Mouse (Mus musculus) induced T-regulatory cell, adult 2 months (primary cell): Measurements from ENCODE around the gene Dennd2d.

Experiments used
- DNase-seq: peaks from one replicate; pipeline ENCODE4 v3.0.0-alpha.2; 2012; ENCODE audit warnings: low read depth

Gene Dennd2d

DNA sequence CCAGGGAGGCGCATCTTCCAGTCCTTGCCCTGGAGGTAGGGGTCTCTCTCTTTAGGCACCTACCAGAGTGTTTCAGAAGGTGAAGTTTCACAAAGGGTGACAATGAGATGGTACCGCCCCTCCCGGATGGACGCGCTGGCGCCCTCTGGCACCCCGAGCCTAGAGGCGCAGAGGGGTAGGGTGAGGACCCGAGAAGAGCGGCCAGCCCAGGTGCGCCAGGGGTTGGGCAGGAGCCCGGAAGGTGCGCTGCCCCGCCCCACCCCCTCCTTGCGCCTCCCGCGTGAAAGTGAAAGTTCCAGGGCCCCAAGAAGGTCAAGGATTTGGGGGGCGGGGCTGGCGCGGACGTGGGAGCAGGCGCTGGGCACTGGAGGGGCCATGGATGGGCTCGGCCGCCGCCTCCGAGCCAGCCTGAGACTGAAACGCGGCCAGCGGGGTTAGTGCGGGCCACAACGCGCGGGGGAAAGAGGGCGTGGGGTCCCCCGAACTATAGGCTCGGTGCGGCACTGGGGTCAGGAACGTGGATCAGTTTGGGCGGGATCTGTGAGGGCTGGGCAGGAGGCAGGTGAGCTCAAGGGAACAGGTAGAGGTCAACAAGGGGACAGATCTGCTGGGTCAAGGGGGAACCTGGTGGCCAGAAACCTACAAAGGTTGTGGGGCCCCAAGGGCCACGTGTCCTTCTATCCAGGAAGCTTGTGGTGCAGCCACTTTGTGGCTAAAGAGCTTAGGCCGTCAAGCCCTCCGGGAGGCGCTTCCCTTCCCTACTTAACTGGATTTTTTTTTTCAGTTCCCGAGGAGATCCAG lies at the start of gene Dennd2d:
Gene Dennd2d (plus strand): TSS at position 125 of the 801 bp plus-strand sequence.
- peak; percentile 75 for DNase-seq

DNA sequence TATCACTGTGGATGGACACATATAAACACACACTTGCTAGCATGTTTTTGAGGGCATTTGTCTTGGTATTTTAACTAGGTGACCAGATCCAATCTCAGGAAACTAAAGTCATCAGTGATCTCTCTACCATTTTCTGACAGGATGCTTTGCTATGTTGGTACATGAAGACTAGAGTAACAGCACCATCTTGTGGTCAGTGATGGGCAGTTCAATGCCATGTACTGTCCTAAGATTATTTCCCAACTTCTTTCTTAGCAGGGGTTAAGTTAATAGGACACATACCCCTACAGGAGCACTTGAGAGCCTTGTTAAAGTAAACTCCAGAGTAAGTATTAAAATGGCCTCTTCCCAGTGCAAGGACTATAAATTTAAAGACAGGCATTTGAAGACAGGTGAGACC lies 33.6 kb upstream of the Dennd2d start:
- peak; percentile 86 for DNase-seq

DNA sequence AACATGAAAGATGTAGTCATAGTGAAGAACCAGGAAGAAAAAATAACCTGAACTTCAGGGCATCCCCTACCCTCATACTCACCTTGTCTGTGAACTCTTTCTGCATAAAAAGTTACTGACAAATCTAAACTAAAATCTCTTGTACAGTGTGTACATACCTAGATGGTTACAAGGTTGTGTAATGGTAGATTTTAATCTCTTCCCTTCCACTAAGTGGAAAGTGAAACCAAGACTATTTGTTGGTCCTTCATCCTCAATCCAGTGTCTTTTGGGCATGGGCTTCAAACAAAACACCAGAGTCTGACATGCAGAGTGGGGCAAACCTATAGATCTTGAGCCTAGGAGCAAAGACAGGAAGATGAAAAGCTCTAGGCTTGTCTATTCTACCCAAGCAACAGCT lies 33.2 kb upstream of the Dennd2d start:
- peak; percentile 79 for DNase-seq

DNA sequence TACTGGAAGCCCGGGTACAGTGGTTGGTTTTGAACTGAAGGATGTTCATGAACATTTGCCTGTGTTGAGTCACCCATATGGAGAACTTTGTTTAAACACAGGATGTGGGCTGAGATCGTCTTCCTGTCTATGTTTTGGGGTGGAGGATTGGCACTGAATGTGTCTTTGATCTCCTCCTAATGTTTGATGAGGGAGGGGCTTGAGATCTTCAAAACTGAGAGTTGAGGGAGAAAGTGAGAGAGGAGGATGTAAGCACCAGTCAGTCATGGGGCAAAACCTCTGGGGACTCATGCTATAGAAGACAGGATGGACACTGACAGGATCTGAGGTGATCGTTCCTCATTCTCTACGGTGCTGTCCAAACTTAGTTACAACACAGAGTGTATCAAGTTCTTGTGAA lies 32.6 kb upstream of the Dennd2d start:
- peak; percentile 91 for DNase-seq

DNA sequence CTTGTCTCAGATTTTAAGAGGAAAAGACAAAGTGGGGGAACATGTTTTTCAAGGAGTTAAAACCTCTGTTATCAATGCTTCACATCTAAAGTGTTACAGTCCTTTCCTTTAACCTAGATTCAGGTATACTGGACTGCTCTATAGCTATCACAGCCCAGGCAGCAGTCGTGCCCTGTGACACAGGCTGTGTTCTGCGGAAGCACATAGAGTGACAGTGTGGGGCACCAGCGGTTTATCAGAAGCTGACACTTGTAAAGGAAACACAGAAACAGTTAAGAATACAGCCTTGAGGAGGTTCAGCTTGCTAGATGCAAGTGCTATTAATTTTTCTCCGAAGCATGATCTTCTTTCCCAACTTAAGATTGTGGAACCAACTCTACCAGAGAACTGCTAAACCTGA lies 29.6 kb upstream of the Dennd2d start:
- no peak for DNase-seq

DNA sequence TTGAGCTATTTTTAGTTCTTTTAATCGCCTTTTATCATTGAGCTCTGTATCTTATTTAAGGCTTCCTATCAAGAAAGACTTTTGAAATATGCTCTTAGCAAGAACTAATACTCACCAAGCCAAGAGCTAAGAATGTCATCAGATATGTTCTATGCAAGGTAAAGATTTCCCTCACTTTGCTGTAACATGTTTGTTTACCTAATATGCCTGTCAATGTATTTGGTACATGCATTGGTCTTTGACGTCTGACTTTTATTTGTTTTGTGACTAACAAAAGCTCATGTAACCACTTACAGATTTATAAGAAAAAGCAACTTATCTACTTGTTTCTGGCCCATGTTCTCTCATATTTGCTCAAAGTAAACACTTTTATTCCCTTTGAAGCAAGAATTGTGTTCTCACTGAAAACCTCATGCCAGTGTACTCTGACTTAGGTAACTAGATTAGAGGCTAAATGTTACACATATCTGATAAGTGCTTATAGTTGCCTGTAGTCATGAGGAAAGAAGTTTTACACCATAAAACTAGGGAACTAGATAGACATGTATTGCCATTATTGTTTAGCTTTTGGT lies 24.8 kb upstream of the Dennd2d start:
- no peak for DNase-seq

DNA sequence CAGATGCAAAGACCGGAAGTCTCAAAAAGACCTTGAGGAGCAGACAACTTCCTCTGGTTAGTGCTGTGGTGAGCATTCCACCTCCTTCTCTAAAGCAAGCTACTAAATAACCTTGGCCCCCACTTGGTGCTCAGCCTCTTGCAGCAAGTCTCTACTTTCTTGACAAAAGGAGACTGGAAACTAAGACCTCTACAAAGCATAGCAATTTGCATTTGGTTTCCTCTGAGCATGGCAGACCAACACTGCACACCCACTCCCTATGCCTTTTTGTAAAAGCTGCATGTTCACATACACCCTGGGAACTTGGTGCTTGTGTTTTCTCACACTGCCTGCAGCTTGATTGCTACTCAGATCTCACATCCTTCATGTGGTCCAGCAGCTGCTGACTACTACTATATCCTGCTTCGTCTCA lies 20.1 kb upstream of the Dennd2d start:
- DNase-seq: peak; percentile 86

DNA sequence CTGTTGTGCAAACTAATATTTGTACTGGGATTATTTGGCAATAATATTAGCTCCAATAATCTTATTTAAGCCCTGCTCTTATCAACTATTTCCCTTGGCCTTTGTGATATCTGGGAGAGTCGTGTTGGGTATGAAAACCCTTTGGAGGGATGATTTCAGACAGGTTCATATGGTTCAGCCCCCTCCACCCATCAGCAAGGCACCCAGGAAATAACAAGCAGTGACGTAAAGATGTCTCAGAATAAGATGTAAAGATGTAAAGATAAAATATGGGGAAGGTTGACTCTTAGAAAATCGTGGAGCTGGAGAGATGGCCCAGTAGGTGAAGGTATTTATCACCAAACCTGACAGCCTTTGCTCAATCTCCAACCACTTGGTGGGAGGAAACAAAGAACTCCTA lies 19.7 kb upstream of the Dennd2d start:
- no peak for DNase-seq

DNA sequence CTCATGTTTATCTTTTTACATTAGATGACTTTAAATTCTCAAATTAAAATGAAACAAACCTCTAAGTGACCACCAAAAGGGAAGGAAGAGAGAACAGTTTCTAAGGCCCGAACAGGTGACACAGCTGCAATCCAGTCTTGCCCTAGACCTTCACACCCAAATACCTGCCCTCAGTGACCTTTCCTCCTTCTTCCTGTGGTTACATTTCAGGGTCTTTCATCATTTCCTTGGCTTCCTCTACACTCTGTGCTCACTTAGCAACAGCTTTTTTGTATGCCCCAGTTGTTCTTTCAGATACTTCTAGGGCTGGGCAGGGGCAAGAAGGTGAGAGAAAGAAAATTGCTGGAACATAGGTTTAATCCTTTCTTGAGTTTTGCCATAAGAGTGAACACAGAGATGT lies 17.5 kb upstream of the Dennd2d start:
- peak; percentile 59 for DNase-seq

DNA sequence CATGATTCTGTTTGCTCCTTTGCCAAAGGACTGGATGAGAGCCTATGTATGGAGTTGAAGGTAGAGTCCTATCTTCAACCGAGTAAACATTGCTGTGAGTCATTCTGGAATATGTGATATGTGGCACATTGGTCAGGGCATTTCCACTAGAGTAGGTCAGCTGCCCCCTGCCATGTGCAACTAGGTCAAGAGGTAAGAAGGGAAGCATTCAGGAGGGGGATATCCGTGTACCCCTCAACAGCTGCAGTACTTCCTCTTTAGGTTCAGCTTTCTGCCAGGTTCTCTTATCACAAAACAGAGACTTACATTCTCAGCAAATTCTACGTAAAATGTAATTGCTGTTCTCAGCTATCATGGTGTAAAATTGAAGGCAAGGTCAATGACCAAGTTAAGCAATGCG lies 8.0 kb upstream of the Dennd2d start:
- DNase-seq: no peak

DNA sequence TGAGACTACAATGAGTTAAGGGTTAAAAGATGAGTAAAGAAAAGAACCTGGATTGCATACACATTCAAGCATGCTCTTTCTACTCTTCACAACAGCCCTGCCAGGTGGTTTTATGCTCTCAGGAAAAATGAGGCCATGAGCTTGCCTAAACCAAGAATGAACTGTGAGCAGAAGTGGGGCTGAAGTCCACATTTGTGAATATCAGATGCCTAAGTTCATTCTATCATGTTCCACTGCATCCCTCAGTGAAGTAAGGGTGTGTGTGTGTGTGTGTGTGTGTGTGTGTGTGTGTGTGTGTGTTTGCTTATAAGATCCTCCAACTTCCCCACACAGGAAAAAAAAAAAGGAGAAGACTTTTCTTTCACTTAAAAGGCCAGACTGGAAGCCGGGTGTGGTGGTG lies 5.3 kb upstream of the Dennd2d start:
- no peak for DNase-seq

DNA sequence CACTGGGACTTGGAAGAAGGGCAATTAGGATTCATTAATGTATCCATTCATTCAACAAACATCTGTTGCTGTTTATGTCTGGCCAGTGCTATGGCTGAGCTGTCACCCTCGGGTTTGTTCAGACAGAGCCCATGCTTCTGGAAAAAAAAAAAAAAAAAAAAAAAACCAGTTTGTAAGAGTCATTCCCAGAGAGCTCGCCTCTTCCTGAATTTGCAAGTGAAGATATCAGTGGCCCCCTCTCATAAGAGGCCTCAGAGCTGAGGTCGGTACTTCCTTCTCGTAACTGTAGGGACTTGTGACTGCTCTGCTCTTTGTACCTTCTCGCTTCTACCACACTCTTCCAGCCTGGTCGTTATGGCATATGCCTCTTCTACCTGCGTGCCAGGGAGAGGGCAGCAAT lies 1.1 kb downstream of the Dennd2d start:
- DNase-seq: no peak

DNA sequence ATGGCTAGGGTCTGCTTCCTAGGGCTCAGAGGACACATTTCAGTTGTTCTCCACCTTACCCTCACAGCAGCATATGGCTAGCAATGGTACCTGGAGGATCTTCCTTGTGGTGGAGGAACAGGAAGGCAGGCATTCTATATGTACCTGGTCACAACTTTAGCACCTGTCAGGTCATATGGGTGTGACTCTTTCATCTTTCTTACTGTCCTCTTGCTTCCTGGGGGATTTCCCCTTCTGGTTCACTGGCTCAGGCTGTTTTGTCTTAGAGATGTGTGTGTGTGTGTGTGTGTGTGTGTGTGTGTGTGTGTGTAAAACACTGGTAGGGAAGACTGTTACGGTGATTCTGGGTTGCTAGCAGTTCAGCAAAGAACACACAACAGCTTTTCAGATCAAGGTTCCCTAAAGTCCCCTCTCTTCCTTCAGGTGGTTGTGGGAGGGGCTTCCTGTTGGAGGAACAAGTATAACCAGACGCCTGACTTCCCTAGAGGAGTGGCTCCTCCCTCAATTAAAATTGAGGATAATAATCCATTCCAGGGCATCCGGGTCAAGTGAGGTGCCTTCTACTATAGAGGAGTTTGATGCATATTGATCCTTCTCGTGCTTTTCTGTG lies 1.7 kb downstream of the Dennd2d start:
- DNase-seq: peak; percentile 87

DNA sequence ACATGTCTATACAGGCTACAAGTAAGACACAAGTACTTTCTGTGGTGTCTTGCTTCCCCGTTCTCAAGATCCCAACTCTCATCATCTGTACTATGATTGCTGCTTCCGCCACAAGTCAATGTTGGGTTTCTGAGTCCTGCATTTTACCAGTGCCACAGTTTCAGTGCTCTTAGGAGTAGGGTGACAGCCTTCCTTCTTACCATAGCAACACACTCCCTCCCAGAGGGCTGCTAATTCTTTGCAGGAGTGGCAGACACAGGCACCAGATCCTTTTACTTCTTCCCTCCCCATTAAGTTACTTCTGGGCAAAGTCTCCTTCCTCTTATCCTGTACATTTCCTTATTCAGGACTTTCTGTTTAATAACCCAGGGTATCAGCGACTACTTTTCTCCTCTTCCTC lies 2.7 kb downstream of the Dennd2d start:
- DNase-seq: peak; percentile 56

DNA sequence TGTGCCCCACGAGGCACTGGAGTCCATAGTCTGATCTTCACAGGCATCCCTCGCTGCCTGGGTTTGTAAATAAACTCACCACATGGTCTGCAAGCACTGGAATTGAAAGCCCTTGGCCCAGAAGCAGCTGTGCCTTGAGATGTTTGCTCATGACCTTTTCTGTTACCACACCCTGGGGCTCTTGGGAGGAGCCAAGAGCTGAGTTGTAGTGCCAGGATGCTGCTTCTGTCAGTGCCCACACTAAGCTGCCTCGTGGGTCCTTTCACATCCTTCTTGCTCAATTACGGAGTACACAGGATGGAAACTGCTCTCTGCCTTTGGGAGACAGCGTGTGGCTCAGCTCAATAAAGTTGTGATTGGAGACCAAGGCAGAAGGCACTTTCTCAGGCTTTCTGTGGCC lies 3.6 kb downstream of the Dennd2d start:
- DNase-seq: peak; percentile 88

DNA sequence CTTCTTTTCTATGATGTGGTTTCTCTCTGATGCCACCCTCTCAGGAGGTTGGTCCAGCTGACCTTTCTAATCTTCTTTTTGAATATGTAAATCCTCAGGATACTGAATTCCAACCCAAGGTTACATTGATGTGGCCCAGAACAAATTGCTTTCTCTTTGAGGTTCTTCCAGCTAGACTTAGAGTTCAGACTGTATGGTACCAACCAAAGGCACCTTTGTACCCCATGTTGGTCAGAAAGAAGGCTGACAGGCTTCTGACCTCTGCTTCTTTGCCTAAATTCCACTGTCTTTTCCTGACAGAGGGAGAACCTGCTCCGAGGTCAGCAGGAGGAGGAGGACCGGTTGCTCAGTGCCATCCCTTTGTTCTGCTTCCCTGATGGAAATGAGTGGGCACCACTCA lies 5.3 kb downstream of the Dennd2d start:
- DNase-seq: peak; percentile 41

DNA sequence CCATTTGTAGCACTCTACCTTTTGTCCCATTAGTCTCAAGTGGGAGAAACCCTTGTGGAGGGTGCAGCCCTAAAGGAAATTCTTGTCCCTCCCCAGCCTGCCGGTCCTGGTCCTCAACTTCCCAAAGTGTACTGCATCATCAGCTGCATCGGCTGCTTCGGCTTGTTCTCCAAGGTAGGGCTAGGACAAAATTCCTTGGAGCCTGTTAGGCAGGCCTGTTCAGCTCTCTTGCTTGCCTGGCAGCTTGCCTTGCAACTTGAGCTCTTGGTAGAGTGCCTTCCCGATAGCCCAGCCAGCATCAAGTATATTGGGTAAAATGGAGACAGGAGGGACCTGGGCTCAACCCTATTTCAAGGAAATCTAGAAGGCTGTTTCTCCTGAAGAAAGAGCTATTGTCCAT lies 8.0 kb downstream of the Dennd2d start:
- DNase-seq: no peak

DNA sequence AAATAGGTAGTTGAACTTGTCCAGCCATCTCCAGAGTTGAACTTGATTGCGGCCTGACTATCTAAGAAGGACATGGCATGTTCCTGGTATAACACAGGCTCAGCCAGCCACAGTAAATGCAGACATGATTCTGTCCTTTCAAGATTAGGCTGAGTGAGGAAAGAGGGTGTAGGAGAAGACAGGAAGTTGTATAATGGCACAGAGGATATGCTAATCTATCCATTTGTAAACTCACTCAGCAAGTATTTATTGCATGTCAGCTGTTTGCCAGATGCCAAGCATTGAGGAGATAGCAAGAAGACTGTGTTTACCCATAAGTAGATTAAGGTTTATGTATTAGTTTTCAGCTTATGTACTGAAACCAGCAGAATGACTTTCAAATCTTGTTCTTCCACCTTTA lies 10.5 kb downstream of the Dennd2d start:
- DNase-seq: peak; percentile 41

DNA sequence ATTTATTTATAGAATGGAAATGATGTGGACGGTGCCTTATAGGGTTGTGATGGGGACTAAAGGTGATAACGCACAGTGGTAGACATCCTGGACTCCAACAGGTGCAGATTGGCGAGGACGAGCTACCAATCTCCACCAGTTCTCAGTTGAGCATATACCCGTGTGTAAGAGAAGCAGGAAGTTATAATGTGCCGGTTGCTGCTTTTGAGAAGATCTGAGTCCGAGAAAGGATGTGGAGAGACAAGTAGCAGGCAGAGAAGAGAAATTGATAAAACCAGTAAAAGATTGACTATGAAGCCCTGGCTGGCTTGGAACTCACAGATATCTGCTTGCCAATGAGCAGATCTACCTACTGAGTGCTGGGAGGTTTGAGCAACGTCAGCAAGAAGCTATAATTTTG lies 11.0 kb downstream of the Dennd2d start:
- DNase-seq: peak; percentile 53

DNA sequence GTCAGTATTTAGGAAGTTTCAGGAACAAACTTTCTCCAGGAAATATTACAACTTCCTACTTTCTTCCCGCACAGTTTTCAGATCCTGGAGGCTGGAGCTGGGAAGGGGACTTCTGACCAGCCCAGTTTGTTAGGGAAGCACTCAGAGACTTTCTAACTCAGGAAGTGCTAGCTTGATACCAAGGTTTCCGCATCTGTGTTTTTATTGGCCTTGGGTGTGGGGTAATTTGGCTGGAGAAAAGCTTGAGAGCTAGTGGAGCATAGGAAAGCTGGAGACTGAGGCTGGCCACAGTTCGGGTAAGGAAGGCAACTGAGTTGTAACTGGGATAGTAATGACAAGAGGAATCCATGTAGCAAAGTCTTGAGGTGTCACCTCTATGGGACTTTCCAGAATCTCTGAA lies 11.7 kb downstream of the Dennd2d start:
- DNase-seq: no peak

DNA sequence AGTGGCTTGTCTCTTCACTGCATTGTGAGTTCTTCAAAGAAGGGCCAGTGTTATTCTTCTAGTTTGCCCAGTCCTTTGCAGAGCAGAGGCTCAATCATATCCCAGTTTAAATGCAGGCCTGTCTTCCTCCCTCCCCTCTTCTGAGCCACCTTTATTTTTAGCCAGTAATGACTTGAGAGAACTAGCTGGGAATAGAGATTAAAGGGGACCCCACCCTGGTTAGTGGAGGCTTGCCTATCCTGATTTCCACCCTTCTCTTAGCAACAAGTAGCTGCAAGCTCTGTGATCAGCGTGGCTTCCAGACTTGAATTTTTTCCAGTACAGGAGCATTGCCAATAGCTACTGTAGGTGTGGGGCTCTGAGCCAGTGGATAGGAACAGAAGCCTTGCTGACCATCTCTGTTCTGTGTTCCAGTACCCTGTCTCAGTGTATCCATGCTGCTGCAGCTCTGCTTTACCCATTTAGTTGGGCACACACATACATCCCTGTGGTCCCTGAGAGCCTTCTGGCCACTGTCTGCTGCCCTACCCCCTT lies 12.3 kb downstream of the Dennd2d start:
- no peak for DNase-seq

DNA sequence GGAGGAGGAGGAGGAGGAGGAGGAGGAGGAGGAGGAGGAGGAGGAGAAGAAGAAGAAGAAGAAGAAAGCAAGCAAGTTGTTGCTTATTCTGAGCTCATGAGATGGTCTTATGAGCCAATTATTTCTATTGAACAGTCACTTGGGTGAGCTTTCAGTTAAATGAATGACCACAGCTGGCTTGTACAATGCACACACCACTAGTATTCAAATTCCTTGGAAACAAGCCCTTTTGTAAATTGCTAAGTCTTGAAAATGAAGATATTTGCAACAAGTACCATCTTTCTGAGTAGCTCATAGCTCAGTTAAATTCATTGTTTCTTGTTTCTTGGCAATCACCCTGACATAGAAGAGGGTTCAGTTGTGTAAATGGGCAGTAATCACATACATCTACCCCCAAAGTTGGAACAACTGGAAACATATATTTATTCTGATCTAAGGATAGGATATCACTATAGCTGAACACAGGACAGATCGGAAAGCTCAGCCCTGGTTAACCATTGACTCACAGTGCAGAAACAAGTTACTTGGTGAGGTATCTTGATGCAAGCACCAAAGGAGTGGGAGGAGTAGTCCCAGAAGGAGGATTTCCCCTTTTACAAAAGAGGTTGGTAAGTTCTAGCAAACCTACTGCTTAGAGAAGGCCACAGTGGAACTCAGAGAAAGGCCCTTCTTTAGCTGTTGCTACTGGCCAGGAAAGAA lies 13.3 kb downstream of the Dennd2d start:
- DNase-seq: peak; percentile 12
